Mouse (Mus musculus) kidney, adult 10 weeks (tissue): ENCODE measurements around the gene Nrgn. TPM values are rescaled to one million over a fixed set of nuclear protein-coding genes. Genes with fewer than 3 reads are reported as not detected.

Experiments
- polyA plus RNA-seq: library from polyadenylated mRNA; stranded (reverse); fragments of 350-450 nt; fragmentation: Illumina TruSeq; extraction: RNeasy Lipid Tissue Mini Kit (QIAGEN cat#74804); gene quantifications from one replicate; pipeline ENCODE4 v1.2.3, GENCODE M21; 2014; ENCODE audit warnings: low read depth, low replicate concordance

Gene Nrgn
- polyA plus RNA-seq: 0.32 TPM

DNA sequence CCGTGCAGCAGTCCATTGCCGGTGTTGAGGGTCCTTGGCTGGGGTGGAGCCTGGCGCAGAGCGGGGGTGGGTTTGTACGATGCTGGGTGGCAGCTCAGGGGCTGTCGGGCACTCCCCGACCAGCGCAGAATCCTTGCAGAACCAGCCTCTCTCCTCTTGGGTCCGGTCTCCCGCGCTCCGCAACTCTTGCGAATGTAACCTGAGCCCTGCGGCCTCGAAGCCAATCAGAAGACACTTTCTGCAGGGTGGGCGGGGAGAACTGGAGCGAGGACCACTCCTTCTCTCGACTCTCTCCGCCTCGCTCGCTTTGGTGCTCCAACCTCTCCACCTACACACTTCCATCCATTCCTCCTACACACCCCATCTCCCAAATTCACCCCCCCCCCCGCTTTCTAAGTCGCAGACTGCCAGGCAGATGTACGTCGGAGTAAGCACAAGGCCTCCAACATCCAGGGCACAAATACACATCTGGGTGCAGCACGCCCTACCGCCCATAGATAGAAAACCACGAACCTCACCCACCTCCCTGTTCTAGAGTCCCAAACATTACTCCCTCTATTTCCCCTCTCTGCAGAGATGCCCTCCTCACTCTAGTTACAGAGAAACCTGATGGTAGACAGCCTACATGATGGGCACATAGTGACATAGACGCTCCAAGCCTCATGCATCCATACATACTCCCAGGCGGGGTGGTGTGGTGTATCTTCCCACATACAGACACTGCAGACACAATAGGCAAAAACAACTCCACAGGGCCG is at the start of gene Nrgn:
Nrgn (minus strand) TSS at position 369 of the 758 bp plus-strand sequence.

DNA sequence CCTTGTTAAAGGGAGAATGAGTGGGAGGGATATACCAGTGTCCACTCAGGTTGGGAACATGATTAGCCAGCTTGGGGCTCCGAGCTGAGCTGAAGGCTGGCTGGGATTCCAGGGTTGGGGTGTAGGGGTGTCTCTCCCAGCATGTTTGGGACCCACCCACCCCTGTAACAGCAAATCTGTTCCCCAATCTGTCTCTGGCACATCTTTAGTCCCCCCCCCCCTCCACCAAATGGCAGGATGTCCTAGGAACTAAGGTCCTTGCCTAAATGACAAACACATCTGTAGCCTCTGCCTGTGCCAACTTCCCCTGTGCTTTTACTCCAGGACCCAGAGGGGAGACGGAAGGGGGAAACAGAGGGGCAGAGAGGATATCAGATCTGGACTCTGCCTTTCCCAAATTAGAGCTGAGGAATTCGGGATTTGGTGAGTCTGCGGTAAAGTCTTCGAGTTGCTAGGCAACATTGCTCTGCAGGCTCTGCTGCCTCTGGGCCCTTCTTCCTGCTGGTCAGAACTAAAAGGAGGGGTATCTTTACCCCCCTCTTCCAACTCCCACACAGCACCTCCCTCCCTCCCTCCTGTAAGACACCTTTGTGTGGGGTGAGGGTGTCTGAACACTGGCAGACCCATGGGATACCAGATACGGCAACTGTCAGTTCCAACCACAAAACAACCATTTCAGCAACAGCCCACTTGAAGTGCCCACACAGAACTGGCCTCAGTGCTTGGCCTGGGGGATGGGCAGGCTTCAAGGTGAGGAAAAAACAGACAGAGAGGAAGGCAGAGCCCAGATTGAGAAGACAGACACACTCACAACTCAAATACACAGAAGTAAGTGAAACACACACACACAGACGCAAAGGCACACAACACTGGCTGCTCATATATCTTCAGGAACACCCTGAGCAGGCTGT is 2.4 kb upstream of the Nrgn start, which contains the start of gene Siae:
Siae (plus strand) TSS at position 861 of the 911 bp plus-strand sequence.

DNA sequence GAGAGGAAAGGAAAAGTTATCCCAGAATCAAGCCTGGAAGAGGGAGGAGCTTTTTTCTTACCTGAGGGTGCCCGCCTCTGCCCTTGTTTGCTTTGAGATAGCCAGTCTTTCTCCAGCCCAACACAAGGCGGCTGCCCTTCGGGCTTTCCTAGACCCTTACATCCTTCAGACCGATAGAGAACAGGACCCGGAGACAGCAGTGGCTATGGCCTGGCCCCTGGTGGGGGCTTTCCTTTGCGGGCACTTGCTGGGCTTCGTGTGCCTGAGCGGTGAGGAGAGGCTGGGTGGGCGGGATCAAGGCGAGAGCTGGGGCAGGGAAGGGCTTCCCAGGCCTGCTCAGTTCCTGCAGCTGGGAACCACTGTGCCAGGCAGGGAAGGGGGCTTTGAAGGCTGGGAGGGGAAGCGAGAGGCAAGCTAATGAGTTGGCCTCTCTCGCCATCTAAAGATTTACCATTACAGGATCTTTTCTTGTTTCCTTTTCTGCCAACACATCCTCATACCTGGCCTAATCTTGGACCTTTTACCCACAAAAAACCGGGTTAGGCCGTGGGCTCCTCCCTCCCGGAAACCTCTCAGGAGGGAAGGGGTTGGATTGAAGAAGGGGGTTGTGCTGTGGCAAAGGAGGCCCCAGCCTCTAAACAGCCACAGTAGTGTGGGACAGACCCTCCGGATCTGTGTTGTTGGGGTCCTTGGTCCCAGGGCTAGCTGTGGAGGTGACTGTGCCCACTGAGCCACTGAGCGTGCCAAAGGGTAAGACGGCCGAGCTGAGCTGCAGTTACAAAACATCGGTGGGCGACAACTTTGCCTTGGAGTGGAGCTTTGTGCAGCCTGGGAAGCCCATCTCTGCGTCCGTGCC is 13.3 kb downstream of the Nrgn start, which contains the start of gene Vsig2:
Vsig2 (plus strand) TSS at position 86 of the 856 bp plus-strand sequence.

DNA sequence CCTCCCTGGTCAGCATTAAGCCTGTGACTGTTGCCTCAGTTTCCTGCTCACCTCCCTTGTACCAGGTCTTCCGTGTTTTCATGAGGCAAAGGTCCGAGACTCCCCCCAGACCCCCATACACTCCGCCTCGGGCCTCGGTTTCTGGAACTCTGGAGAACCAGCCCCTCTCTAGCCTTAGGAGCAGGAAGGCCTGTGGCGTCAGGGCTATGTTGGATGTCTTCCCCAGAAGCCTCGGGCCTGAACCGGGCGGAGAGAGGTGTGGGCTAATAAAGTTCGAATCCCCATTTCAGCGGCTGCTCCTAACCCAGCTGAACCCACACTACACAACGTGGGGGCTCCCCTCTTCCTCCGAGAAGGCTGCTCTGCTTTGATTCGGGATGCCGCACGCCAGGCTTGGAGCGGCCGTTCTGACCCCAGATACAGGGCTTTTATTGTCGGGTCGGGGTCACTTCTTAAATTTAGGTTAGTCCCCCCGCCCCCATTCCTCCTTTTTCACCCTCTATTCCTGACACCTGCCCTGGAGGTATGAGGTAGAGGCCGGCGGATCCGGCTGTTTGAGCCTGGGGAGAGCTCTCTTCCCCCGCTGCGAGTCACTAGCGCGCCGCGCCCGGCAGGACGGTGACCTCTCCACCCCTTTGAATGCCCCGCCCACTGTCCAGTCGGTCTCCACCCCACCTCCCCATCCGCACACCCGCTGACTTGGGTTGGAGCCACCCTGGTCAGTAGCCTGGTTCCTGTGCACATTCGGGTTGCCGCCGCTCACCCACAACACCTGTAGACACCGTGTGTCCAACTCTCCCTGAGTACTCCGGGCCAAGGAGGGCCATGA is 25.1 kb downstream of the Nrgn start, which contains the start of gene Esam:
Esam (plus strand) TSS at position 683 of the 829 bp plus-strand sequence.

Other genes starting within 250 kb of the Nrgn start
- 4.8 TPM for gene Ccdc15, start 204.5 kb downstream of the Nrgn start, polyA plus RNA-seq
- gene Hepacam, start 185.6 kb downstream of the Nrgn start, polyA plus RNA-seq: not detected
- 1.3 TPM for gene Robo4, start 151.0 kb downstream of the Nrgn start, polyA plus RNA-seq
- gene Robo3, start 119.7 kb downstream of the Nrgn start, polyA plus RNA-seq: 0.44 TPM
- gene Msantd2, start 63.6 kb downstream of the Nrgn start, polyA plus RNA-seq: 25.3 TPM
- 8.1 TPM for gene Esam, start 24.8 kb downstream of the Nrgn start, polyA plus RNA-seq
- 0.81 TPM for gene Vsig2, start 13.6 kb downstream of the Nrgn start, polyA plus RNA-seq
- 36.8 TPM for gene Siae, start 2.8 kb upstream of the Nrgn start, polyA plus RNA-seq
- 52.4 TPM for gene Spa17, start 60.8 kb upstream of the Nrgn start, polyA plus RNA-seq
- gene Tbrg1, start 104.4 kb upstream of the Nrgn start, polyA plus RNA-seq: 12.4 TPM
- not detected for gene Panx3, start 116.3 kb upstream of the Nrgn start, polyA plus RNA-seq
- gene Olfr160, start 163.3 kb upstream of the Nrgn start, polyA plus RNA-seq: not detected
- not detected for gene Olfr874, start 192.2 kb upstream of the Nrgn start, polyA plus RNA-seq
- not detected for gene Olfr875, start 219.0 kb upstream of the Nrgn start, polyA plus RNA-seq